Mouse (Mus musculus) CH12.LX (cell line): ENCODE measurements at regions not wholly inside any gene's neighbourhood (a gene's known extent, or its start where the extent isn't known, plus 50 kb on each side); places are given as distances from the start of the nearest gene placed in this dataset.

Experiments
- DNase-seq: peaks from one replicate; pipeline ENCODE4 v3.0.0-alpha.2; 2013; ENCODE audit errors: extremely low read depth
- H3K27ac ChIP-seq: 2 replicates; pipeline ENCODE4 v1.5.1; 2012; ENCODE audit warnings: low read depth, mild to moderate bottlenecking, control low read depth, moderate library complexity; ENCODE audit not compliant: insufficient read depth
- H3K27me3 ChIP-seq: replicated peaks from 2 replicates; pipeline ENCODE3; 2012; ENCODE audit warnings: inconsistent platforms
- H3K36me3 ChIP-seq, 2 experiments: replicated peaks in 1 of 2; 2 replicates each; pipeline versions ENCODE3 to v1.6.1; 2012; ENCODE audit warnings: inconsistent platforms in 1 of 2, low read length in 1 of 2, mild to moderate bottlenecking in 1 of 2, mixed read lengths in 1 of 2, moderate library complexity in 1 of 2; ENCODE audit not compliant: control insufficient read depth in 1 of 2, insufficient read depth in 1 of 2
- H3K4me1 ChIP-seq, 2 experiments: 2 replicates each; pipeline ENCODE4 v1.6.1; 2012; ENCODE audit warnings: inconsistent platforms in 1 of 2, moderate library complexity in 1 of 2; ENCODE audit not compliant: insufficient read depth in 2 of 2, control insufficient read depth in 1 of 2
- H3K4me2 ChIP-seq: 2 replicates; pipeline ENCODE4 v1.6.1; 2012; ENCODE audit warnings: low read depth, mild to moderate bottlenecking, control low read depth; ENCODE audit not compliant: poor library complexity, insufficient read depth, severe bottlenecking
- H3K4me3 ChIP-seq, 3 experiments: fragments of 150-350 bp in 1 of 3; sonication (generic) in 1 of 3; replicated peaks in 1 of 3; 2 replicates each; pipeline versions ENCODE3 to v1.5.1; 2011 to 2012; ENCODE audit warnings: low read depth in 2 of 3, low read length in 2 of 3, mild to moderate bottlenecking in 2 of 3, moderate library complexity in 2 of 3, control low read depth in 1 of 3, improper control_type of control experiment in 1 of 3, inconsistent platforms in 1 of 3, mixed read lengths in 1 of 3; ENCODE audit not compliant: poor library complexity in 1 of 3
- H3K79me2 ChIP-seq: replicated peaks from 2 replicates; pipeline ENCODE4 v1.6.1; 2012; ENCODE audit warnings: mild to moderate bottlenecking, moderate library complexity; ENCODE audit not compliant: control insufficient read depth, poor library complexity, insufficient read depth, severe bottlenecking; ENCODE audit errors: extremely low read depth
- H3K9ac ChIP-seq: 2 replicates; pipeline ENCODE4 v1.6.1; 2012; ENCODE audit warnings: low read depth, mild to moderate bottlenecking, control low read depth, moderate library complexity; ENCODE audit not compliant: insufficient read depth
- H3K9me3 ChIP-seq: replicated peaks from 2 replicates; pipeline ENCODE3; 2012; ENCODE audit warnings: low read length, inconsistent platforms, mixed read lengths
- CHD1 ChIP-seq: IDR thresholded peaks from 2 replicates; pipeline ENCODE4 v1.6.1; 2012; ENCODE audit warnings: low read depth, low read length, improper control_type of control experiment, inconsistent platforms
- CHD2 ChIP-seq: IDR thresholded peaks from 2 replicates; pipeline ENCODE4 v1.6.1; 2011; ENCODE audit warnings: low read length, improper control_type of control experiment
- CTCF ChIP-seq, 2 experiments: IDR thresholded peaks in 1 of 2; conservative IDR thresholded peaks in 1 of 2; 2 replicates each; pipeline ENCODE4 v1.5.1; 2011 to 2012; ENCODE audit warnings: low read depth in 2 of 2, low read length in 2 of 2, improper control_type of control experiment in 1 of 2, inconsistent platforms in 1 of 2, mild to moderate bottlenecking in 1 of 2, moderate library complexity in 1 of 2
- E2F4 ChIP-seq: IDR thresholded peaks from 2 replicates; pipeline ENCODE4 v1.6.1; 2011; ENCODE audit warnings: low read depth, low read length, improper control_type of control experiment; ENCODE audit not compliant: insufficient replicate concordance
- EP300 ChIP-seq: IDR thresholded peaks from 2 replicates; pipeline ENCODE4 v1.6.1; 2011; ENCODE audit warnings: low read length, improper control_type of control experiment
- ETS1 ChIP-seq: conservative IDR thresholded peaks from 2 replicates; pipeline ENCODE4 v1.6.1; 2012; ENCODE audit warnings: low read depth, mild to moderate bottlenecking, inconsistent platforms, low read length, improper control_type of control experiment, moderate library complexity
- KAT2A ChIP-seq: IDR thresholded peaks from 2 replicates; pipeline ENCODE4 v1.6.1; 2012; ENCODE audit warnings: low read length, improper control_type of control experiment, inconsistent platforms; ENCODE audit not compliant: insufficient replicate concordance
- MYC ChIP-seq: IDR thresholded peaks from 2 replicates; pipeline ENCODE4 v1.6.1; 2011; ENCODE audit warnings: low read depth, mild to moderate bottlenecking, improper control_type of control experiment, low read length
- PAX5 ChIP-seq: IDR thresholded peaks from 2 replicates; pipeline ENCODE4 v1.6.1; 2012; ENCODE audit warnings: low read length, inconsistent platforms, mixed read lengths
- POLR2A ChIP-seq: IDR thresholded peaks from 2 replicates; pipeline ENCODE4 v1.6.1; 2011; ENCODE audit warnings: low read depth, mild to moderate bottlenecking, improper control_type of control experiment, low read length
- RAD21 ChIP-seq: IDR thresholded peaks from 2 replicates; pipeline ENCODE4 v1.6.1; 2011; ENCODE audit warnings: low read depth, mild to moderate bottlenecking, low read length, improper control_type of control experiment, moderate library complexity
- SIN3A ChIP-seq: IDR thresholded peaks from 2 replicates; pipeline ENCODE4 v1.6.1; 2012; ENCODE audit warnings: low read length, improper control_type of control experiment, inconsistent platforms
- SMC3 ChIP-seq: IDR thresholded peaks from 2 replicates; pipeline ENCODE4 v1.6.1; 2011; ENCODE audit warnings: low read depth, low read length, improper control_type of control experiment
- TBP ChIP-seq: conservative IDR thresholded peaks from 2 replicates; pipeline ENCODE4 v1.6.1; 2011; ENCODE audit warnings: low read depth, low read length, improper control_type of control experiment
- UBTF ChIP-seq: IDR thresholded peaks from 2 replicates; pipeline ENCODE4 v1.6.1; 2012; ENCODE audit warnings: low read depth, mild to moderate bottlenecking, inconsistent platforms, low read length, improper control_type of control experiment, moderate library complexity
- USF2 ChIP-seq: conservative IDR thresholded peaks from 2 replicates; pipeline ENCODE4 v1.6.1; 2011; ENCODE audit warnings: low read depth, low read length, improper control_type of control experiment
- ZMIZ1 ChIP-seq: IDR thresholded peaks from 2 replicates; pipeline ENCODE4 v1.6.1; 2012; ENCODE audit warnings: low read depth, mild to moderate bottlenecking, inconsistent platforms, low read length, improper control_type of control experiment
- ZNF384 ChIP-seq: IDR thresholded peaks from 2 replicates; pipeline ENCODE4 v1.6.1; 2012; ENCODE audit warnings: low read depth, low read length, improper control_type of control experiment, inconsistent platforms
- dilution Hi-C: fragments of 300-500 bp; cut with MboI; formaldehyde crosslinking; loops from 2 replicates; pipeline ENCODE4 v1.14.3; 2020; ENCODE audit warnings: low sequenced_read_pairs; ENCODE audit not compliant: extremely low pct_unique_long_range_greater_than_20kb, extremely low pct_ligation_motif_present
- in situ Hi-C: fragments of 300-500 bp; cut with MboI; formaldehyde crosslinking; loops from 3 replicates; pipeline ENCODE4 v1.14.3; 2019; ENCODE audit warnings: low sequenced_read_pairs, low pct_ligation_motif_present, low pct_unique_long_range_greater_than_20kb, mixed read lengths

GRCm38 (mm10) chr2:103896814-103897213 lies 61.0 kb upstream of the Lmo2 start:
- Histone ChIP-seq H3K27me3 (no peaks in the 10 kb centered on the region), H3K4me2 (peak overlapping the region; percentile 58; the same call in 1 of the 2 replicates), H3K9ac (peak overlapping the region; percentile 4; the same call in 1 of the 2 replicates), H3K27ac (peak overlapping the region; percentile 71), H3K36me3 (no peaks in the 10 kb centered on the region), H3K79me2 (no peaks in the 10 kb centered on the region), H3K4me1 (peaks cover 39 to 76% of the 10 kb centered on the region in 2 experiments), H3K4me3 (no peak overlapping the region), H3K9me3 (no peaks in the 10 kb centered on the region)
- in situ Hi-C loops (loop anchor here (5.0 kb wide), 1 partner anchor 85 kb away; no protein-coding TSS in a partner anchor), dilution Hi-C loops (no loop called here)
- DNase-seq, result no peak
- TF ChIP-seq SMC3 (peak; percentile 53), RAD21 (peak; percentile 58), CTCF (conservative IDR thresholded peaks at IDR 0.05 in 1 of 2, IDR thresholded peaks at IDR 0.05 in 1 of 2; ENCODE audit: low read depth in 2 of 2, low read length in 2 of 2) (peak in 1 of 2 experiments; percentile 58; a peak in 2 of 4 replicates), ZNF384 (no peak), UBTF (0 out of 2 replicates have a peak, but pooled peaks have one; percentile 26)

GRCm38 (mm10) chr2:103899713-103900112 lies 58.1 kb upstream of the Lmo2 start:
- no peaks in the 10 kb centered on the region for H3K79me2 ChIP-seq
- no peak for DNase-seq
- H3K9ac ChIP-seq, result no peak overlapping the region
- TF ChIP-seq MYC, result no peak
- TF ChIP-seq CHD2, result no peak
- TF ChIP-seq KAT2A, result no peak
- no peak for TF ChIP-seq TBP
- no peak for TF ChIP-seq USF2
- TF ChIP-seq PAX5, result no peak
- no peak for TF ChIP-seq RAD21
- TF ChIP-seq EP300, result no peak
- TF ChIP-seq ETS1, result no peak
- no peak for TF ChIP-seq SIN3A
- no peak for TF ChIP-seq ZMIZ1
- TF ChIP-seq CTCF (conservative IDR thresholded peaks at IDR 0.05 in 1 of 2, IDR thresholded peaks at IDR 0.05 in 1 of 2; ENCODE audit: low read depth in 2 of 2, low read length in 2 of 2), result no peak
- TF ChIP-seq CHD1, result no peak
- TF ChIP-seq POLR2A, result no peak
- TF ChIP-seq ZNF384, result no peak
- no peak for TF ChIP-seq E2F4
- no peaks in the 10 kb centered on the region for H3K9me3 ChIP-seq
- H3K27me3 ChIP-seq, result no peaks in the 10 kb centered on the region
- H3K27ac ChIP-seq, result no peak overlapping the region
- dilution Hi-C loops (no loop called here), in situ Hi-C loops (loop anchor here (5.0 kb wide), 1 partner anchor 83 kb away; no protein-coding TSS in a partner anchor)
- H3K4me1 ChIP-seq, result peaks cover 37 to 77% of the 10 kb centered on the region in 2 experiments
- H3K4me2 ChIP-seq, result no peak overlapping the region
- H3K36me3 ChIP-seq, result no peaks in the 10 kb centered on the region
- H3K4me3 ChIP-seq, result no peak overlapping the region
